Mouse (Mus musculus) kidney, adult 8-10 months (tissue): ENCODE data around the gene Zfp932.
"Not testable (repeated sequence)": the region's sequence is repeated elsewhere in the genome, so short reads cannot be mapped to it uniquely, and the experiment has no call there.

Experiments used
- DNase-seq, 2 experiments: peaks; one replicate each; pipeline ENCODE4 v3.0.0; 2022

Zfp932 gene

DNA sequence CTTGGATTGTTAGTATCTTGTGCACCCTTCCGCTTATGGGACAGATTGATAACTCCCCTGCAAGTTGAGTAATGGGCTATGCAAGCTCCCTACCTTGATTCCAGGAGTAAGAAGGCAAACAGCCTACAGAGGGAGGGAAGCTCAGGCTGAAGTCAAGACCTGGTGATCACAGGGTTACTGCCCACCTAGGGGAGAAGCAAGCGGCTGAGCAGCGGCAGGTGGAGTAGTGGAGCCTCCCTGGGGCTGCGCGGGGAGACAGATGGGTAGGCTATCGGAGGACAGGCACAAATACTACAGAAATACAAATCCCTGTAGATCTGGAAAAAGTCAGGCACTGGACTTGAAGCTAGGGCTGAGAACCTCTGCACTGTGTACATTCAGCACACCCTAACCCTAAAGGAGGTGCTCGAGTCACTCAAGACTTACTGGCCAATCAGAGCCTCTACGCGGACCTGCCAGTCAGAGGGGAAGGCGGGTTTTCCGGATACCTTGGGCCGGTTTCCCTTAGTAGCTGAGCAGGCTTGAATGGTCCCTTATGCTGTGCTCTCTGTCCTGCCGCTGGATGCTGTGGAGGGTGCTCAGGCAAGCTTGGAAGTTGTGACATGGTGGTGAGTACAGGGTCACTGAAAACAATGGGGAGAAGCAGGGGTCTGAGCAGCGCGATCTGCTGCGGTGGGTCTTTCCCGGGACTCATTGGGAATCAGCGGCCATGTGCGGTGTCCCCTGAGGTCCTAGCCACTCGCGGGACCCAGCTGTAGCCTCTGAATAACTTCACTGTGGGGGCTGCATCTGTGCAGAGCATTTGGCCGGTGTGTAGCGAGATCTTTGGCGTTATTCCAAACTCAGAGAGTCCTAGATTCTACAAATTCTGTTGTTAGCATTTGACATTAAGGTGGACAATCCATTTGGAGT, at the start of gene Zfp932:
TSS of gene Zfp932 (plus strand) at position 496 of the 912 bp plus-strand sequence.
- peak; percentile 86 to 88 for DNase-seq

GRCm38 (mm10) chr5:109950281-109950680, 46.0 kb upstream of the Zfp932 start:
- DNase-seq: no peak

GRCm38 (mm10) chr5:109980743-109981142, 15.6 kb upstream of the Zfp932 start:
- DNase-seq: not testable (repeated sequence)

- not testable (repeated sequence) for DNase-seq
These were observed 860 bp upstream of the Zfp932 start for GRCm38 (mm10) chr5:109995461-109995860.

GRCm38 (mm10) chr5:110015775-110016174, 19.5 kb downstream of the Zfp932 start:
- peak in 1 of 2 experiments; percentile 2 for DNase-seq

GRCm38 (mm10) chr5:110023273-110023672, 27.0 kb downstream of the Zfp932 start:
- DNase-seq: no peak

GRCm38 (mm10) chr5:110023694-110024427, 27.5 kb downstream of the Zfp932 start:
- peak; percentile 22 to 59 for DNase-seq

GRCm38 (mm10) chr5:110057637-110058408, 61.5 kb downstream of the Zfp932 start:
- peak; percentile 80 to 90 for DNase-seq
